Mouse (Mus musculus): ENCODE measurements around the gene Tmem126a.

Tmem126a gene

DNA sequence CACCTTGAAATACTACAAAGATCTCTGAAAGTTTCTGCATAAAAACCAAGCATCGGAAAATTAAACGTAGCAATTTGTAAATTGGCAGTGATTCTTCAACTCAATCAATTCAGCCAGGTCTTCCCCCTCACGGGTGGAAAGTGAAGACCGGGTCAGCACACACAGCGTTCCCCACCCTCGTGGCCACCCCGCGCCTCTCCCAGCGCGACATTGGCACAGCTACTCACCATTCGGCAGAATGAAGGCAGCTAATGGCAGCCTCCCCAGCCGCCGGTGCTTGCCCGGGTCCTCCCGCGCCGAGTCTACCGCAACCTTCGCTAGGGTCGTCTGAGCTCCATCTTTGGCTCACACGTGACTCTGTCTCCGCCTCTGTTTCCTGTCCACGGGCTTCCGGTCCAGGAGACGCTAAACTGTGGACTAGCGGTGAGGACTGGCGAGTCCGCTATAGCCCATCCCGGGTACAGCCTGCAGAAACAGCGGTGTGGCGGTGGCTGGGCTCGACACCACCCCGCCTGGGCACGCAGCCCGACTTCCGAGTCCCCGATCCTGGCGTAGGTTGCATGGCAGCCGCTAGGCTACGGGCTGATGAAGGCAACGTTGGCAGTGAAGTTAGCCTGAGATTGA is at the start of gene Tmem126a:
TSS of gene Tmem126a (minus strand) at position 385 of the 624 bp plus-strand sequence.
- peak; percentile 51 to 64 for DNase-seq (ENCODE audit: low spot score in 2 of 2)

DNA sequence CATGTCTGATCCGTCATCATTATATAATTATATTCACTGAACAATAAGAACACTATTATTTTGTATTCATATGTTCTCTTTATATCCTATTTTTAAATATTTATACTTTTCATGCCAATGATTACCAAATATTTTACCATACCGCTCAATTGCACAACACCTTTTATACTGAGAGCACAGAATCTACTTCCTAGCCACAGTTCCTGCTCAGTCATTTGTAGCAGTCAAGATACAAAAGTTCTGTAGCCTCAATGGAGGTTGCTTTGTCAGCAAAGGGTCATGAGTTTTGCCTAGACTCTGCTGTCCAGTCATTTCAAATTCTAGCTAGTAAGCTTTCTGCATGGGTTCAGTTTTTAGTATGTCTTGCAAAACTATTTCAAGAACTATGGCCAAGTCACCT is 25.6 kb upstream of the Tmem126a start:
- DNase-seq (ENCODE audit: low spot score in 2 of 2): no peak

DNA sequence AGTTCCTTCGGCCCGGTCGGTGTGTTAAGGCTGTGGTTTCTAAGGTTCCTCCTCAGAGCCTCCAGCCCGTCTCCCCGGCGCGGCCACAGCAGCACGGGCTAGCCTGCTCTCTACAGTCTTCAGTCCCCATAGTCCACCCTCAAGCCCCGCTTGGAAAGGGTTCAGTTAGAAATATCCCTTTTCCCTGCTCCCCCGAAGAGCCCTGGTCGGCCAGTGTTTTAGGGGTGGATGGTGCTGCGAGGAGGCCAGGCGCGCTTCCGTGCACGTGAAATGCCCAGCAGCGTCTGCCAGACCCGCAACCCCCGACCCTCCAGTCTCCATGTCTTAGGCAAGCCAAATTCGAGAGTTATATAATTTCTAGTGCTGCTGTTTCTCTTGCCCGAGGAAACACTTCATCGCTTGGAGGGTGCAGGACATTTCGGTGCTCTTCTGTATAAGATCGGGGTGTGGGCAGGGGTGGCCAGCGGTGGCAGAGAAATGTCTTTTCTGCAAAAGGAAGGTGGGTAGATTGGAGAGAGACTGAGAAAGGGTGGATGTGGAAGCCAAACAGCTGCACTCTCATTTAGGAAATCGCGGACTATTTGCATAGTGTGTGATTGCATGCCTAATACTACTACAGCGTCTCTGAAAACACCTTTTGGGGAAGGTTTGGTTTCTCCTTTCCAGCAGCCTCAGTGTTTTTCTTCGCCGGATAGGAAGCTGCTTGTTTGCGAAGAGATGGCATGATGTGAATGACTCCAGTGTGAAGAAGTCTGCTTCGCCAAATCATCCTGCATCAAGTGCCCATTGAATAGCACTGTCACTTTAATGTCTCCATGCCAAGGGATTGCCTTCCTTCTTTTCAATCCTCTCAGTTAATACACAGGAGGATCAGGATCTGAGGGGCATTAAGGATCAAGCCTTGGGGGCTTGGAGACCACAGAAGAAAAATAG is 19.6 kb upstream of the Tmem126a start, which contains the start of gene Dlg2:
TSS of gene Dlg2 (plus strand) at position 360 of the 933 bp plus-strand sequence.
- no peak for DNase-seq (ENCODE audit: low spot score in 2 of 2)

DNA sequence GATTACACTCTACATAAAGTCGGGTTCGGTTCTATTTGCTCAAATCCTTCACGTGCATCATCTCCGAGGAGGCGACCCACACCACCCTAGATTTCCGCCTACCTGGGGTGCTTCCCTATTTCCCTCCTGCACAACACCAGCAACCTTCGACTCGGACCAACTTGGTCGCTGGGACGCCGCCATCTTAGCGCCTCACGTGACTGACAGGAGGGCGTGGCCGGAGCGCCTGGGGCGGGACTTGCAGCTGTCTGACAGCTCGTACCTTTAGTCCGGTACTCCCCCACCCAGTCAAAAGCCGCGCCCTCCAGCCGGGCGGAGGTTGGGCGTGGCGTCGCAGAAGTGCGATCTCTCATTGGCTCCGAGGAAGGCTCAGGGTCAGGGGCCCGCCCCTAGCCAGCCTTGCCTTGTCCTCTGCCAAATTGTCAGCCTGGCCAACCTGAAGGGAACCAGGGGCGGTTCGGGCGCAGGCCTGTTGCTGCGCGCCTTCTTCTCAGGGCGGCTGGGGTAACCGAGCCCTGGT is 18.8 kb upstream of the Tmem126a start, which contains the start of gene Tmem126b:
TSS of gene Tmem126b (minus strand) at position 209 of the 520 bp plus-strand sequence.
- peak; percentile 98 to 99 for DNase-seq (ENCODE audit: low spot score in 2 of 2)

DNA sequence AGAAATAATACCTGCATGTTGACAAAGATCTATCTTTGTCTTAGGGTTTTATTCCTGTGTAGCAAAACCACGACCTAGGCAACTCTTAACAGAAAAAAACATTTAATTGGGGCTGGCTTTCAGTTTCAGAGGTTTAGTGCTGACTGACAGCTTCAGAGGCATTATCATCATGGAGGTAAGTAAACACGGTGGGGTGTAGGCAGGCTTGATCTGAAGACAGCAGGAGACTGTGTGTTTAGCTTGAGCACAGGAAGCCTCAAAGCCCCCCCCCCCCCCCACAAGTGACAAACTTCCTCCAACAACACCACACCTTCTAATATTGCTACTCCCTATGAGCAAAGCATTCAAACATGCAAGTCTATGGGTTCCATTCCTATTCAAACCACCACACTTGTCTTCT is 16.5 kb upstream of the Tmem126a start:
- DNase-seq (ENCODE audit: low spot score in 2 of 2): no peak

DNA sequence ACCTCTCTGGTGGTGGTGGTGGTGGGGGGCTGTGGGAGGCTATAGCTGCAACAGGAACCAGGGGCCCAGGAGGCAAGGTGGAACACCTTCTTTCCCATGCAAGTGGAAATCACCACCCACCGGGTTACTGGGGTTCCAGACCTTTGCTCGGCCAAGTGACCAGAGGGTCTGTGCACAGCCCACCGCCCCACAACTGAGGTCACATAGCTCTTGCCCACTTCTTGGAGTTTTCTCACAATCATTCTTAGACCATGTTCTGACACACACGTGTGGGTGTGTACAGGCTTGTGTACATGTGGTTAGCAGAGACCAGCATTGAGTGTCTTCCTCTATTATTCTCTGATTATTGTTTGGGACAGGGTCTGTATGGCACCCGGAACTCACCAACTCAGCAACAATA is 4.4 kb upstream of the Tmem126a start:
- DNase-seq (ENCODE audit: low spot score in 2 of 2): no peak

DNA sequence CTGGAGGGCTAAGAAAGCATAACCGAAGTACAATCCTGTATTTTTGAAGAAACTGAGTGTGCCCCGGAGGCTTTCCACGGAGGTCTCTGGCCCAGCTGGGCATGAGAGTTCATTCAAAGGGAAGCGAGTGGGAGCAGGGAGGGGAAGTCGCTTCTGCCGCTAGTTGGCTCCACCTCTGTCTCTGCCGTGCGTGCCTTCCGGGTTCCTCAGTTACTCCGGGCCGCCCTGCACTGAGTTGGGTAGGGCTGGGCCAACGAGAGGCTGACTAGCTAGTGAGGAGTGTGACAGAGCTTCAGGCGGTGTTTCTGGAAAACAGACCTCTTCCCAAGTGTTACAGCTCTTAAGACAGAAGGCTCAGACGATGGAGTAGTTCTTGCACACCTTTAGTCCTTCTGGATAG is 3.9 kb upstream of the Tmem126a start:
- peak; percentile 20 to 40 for DNase-seq (ENCODE audit: low spot score in 2 of 2)

DNA sequence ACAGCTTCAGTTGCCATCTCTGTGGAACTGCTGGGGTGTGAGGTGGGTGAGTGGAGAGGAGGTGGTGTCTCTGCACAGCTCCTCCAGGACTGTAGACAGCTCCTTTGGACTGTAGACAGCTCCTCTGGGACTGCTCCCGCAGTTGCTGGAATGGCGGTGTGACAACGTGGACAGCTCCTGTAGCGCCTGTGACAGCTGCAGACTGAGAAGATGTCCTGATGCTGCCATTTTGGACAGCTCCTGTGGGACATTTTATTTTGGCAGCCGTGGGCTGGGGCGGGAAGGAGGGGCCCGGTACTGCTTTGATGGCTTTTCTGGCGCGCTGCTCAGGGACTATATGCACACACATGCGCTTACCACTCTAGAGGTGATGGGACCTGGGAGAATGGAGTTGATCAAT is 3.3 kb upstream of the Tmem126a start:
- DNase-seq (ENCODE audit: low spot score in 2 of 2): no peak

DNA sequence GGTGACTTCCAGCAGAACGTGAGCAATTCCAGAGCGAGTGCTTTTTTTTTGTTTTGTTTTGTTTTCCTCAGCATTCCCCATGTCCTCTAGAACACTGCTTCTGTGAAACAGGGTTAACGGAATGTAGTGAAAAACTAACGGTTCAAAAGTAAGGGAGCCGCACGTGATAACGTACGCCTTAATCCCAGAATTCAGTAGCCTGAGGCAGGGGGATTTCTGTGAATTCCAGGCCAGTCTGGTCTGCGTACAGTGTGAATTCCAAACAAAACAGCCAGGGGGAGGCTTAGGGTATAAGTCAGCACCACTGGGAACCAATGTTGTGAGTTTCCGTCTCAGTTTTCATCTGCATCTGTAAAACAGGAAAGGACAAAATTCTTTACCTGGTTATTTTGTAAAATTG is 488 bp upstream of the Tmem126a start:
- no peak for DNase-seq (ENCODE audit: low spot score in 2 of 2)

DNA sequence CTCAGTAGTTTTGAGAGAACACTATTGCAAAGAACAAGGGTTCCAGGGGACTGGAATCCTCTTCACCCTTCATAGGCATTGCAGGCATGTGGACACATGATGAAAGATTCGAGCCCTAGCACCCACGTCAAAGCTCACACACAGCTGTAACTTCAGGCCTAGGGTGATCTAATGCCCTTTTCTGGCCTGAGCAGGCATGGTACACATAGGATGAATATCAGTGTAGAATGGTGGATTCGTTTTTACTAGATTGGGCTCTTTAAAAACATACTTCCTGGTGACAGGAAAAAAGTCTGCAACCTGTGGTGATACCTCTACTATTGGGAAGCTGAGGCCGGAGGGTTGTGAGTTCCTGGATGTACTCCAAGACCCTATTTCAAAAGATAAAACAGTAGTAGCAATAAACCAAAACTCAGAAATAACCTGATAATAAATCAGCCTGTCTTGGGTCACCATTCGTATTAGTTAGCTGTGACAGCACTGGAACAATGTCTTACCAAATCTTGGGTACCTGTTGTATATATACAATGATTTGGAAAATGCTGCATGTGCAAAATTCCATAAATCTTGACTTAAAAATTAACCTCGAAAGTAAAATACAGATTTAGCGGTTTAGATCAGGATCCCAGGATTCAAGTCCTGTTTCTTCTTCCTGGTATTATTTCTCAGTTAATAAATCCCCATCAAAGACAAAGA is 732 bp downstream of the Tmem126a start:
- no peak for DNase-seq (ENCODE audit: low spot score in 2 of 2)

DNA sequence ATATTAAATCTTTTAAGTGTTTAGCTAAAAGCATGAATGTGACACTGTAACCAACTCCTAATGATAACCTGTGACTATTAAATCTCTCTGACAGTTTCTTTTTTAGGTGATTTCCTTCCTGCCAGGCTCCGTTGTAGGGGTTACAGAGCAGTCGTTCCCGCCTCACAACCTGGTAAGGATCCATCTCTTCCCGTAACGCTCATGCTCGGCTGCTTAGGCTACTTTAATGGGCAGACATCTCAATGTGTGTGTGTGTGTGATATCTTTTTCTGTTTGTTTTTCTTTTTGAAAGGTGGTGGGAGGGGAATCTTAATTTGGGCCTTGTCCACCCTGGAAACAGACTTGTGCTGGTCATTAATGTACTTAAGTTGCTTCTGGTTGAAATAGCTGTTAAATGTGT is 12.8 kb downstream of the Tmem126a start:
- no peak for DNase-seq (ENCODE audit: low spot score in 2 of 2)

DNA sequence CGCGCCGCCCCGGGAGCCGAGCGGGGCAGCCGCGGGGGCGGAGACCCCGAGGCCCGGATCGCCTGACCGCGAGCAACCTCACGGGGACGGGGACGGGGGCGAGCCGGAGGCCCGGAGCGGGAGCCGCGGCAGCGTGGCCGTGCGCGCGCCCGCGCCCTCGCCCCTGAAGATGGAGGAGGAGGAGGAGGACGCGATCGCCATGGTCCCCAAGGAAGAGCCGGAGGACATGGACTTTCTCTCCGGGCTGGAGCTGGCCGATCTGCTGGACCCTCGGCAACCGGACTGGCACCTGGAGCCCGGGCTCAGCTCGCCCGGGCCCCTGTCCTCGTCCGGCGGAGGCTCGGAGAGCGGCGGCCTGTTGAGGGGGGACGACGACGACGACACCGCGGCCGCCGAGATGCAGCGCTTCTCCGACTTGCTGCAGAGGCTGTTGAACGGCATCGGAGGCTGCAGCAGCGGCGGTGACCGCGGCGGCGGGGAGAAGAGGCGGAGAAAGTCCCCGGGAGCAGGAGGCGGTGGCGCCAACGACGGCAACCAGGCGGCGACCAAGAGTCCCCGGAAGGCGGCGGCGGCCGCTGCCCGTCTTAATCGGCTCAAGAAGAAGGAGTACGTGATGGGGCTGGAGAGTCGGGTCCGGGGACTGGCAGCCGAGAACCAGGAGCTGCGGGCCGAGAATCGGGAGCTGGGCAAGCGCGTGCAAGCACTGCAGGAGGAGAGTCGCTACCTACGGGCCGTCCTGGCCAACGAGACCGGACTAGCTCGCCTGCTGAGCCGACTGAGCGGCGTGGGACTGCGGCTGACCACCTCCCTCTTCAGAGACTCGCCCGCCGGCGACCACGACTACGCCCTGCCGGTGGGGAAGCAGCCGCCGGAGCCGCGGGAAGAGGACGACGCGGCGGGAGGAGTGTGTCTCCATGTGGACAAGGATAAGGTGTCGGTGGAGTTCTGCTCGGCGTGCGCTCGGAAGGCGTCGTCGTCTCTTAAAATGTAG is 13.6 kb downstream of the Tmem126a start:
- peak; percentile 58 to 66 for DNase-seq (ENCODE audit: low spot score in 2 of 2)

DNA sequence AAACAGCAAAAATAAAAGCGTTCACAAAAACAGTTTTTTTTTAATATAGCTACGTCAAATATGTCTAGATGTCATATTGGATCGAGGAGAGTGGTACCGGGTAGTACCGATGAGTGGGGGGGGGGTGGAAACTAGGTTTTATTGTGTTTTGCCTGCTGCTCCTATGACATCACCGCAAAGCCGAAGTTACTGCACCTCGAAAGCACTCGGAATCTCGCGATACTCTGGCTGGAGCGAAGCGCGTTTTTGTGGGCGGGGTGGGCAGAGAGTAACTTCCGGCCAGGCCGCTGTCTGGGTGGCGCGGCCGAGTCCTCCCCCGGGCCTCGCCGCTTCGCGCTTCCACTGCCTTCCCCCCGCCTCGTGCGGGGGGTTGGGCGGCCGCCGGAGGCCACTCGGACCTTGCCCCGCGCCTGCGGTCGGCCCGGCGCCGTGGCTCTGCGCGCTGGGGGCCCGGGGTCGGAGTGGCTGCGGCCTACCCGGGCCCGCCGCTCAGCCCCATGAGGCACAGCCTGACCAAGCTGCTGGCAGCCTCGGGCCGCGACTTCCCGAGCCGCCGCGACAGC is 14.4 kb downstream of the Tmem126a start, which contains the start of gene Crebzf:
TSS of gene Crebzf (plus strand) at position 212 of the 563 bp plus-strand sequence.
- DNase-seq (ENCODE audit: low spot score in 2 of 2): peak; percentile 88 to 94

DNA sequence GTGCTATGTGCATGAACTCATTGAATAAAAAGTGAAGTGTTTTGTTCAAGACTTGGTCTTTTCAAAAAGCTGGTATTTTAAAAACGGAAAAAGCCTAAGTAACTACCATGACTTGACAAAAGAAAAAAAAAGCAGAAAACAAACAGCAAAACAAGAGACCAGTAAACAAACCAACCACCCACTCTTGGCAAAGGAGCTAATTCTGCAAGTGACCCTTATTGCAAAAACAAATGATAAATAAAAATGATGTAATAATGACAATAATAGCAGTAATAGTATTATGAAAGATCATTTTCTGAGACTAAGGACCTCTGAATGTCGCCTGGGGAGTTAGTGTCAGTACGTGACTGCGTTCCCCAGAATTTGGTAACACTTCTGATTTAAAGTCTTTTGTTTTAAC is 15.0 kb downstream of the Tmem126a start:
- DNase-seq (ENCODE audit: low spot score in 2 of 2): no peak

DNA sequence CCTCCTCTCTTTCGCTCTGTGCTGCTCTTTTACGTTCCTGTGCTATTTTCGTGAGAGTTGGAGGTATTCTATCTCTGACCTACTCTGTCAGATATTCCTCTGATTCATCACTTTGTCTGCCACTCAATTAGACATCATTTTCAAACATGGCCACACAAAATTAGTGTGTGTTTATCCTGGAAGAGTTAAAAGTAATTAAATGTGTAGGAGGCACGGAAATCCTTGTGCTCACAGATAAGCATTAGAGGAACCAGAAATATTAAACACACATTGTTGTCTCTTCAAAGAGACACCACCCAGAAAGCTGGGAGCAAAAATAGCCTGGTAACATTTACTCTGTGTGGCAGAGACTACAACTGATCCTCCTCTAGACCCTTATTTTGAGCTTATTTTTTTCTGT is 17.0 kb downstream of the Tmem126a start:
- DNase-seq (ENCODE audit: low spot score in 2 of 2): no peak

DNA sequence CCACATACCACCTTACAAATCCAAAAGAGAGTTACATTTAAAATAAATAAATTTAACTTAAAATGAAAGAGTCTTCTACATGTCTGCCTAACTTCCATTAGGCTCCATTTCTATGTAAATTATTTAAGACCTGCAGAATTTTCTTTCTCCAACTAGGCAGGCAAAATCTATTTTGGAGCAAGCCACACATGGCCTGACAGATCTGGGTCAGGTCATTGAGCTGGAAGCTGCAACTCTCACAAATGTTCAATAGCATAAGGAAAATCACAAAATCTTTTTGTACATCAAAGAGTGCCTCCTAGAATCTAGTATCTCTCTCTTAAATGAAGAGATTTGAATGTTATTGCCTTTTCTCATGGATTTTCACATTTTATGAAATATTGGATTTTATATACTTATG is 24.8 kb downstream of the Tmem126a start:
- no peak for DNase-seq (ENCODE audit: low spot score in 2 of 2)

DNA sequence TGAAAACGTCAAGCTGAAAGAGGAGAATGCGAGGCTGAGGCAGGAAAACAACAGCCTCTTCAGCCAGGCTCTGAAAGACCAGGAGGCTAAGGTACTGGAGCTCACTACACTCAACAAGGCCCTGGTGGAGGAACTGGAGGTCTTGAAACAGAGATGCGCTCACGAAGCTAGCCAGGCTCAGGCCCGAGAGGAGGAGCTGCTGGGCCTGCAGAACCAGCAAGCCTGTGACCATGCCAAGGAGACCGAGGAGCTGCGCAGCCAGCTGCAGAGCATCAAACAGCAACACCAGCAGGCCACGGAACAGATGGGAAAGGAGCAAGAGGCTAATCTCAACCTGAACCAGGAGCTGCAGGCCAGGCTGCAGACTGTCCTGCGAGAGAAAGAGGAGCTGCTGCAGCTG is 30.0 kb downstream of the Tmem126a start:
- DNase-seq (ENCODE audit: low spot score in 2 of 2): no peak

DNA sequence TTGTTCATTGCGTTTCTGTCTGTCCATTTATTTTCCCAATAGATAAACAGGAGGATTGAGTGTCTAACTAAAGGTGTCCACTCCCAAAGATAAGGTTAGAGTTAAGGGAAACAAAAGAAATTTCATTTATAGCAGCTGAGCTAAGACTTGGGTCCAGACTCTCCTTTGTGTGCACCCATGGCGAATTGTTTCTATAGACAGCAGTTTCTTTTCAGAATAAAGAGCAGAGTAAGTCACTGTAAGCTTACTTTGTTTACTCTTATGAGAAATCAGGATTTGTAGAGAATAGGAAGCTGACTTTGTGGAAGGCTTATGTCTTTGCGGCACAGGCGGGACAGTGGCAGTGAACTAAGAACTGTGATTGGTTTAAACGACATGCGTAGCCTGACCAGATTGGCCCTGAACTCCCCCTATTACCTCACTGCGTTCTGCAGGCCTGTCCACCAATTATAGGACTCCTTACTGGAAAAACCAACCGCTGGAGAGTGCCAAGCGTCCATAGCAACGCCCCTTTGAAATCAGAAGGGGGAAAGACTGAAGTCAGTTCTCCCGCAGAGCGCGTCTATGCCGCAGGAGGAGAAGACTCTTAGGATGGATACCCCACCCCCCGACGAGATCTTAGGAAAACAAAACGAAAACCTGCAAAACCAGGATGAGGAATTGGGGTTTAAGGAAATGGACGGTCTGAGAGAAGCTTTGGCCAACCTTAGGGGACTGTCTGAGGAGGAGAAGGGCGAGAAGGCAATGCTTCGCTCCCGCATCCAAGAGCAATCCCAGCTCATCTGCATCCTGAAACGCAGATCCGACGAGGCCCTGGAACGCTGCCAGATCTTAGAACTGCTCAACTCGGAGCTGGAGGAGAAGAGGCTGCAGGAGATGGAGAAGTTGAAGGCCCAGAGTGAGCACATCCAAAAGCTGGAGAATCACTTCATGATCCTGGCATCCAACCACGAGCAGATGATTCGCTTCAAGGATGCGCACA is 30.7 kb downstream of the Tmem126a start, which contains the start of gene Ccdc89:
TSS of gene Ccdc89 (plus strand) at position 558 of the 982 bp plus-strand sequence.
- no peak for DNase-seq (ENCODE audit: low spot score in 2 of 2)

DNA sequence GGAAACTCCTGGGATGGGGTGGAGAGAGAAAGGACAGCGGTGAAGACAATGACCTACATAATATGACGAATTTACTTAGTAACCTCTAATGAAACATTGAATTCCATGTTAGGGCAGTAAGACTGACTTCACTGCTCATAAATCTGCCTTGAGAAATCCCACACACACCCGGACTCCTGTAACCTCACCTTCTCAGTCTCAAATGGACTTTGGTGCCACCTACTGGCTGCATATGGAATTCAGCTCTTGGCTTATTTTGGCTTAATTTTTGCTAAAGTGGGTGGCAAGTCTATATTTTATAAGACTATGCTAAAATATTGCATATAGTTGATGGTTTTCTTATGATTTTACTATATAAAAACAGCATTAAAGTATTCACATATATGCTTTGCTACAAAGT is 47.1 kb downstream of the Tmem126a start:
- DNase-seq (ENCODE audit: low spot score in 2 of 2): peak in 1 of 2 experiments; percentile 52
